Mouse (Mus musculus): ENCODE data around the gene Plcl1. TPM values are rescaled to one million over a fixed set of nuclear protein-coding genes. Genes with fewer than 3 reads are reported as not detected.

Gene Plcl1
- polyA plus RNA-seq, 1 experiment = 0.21 TPM

GRCm38 (mm10) chr1:55399891-55400290 is 5.8 kb upstream of the Plcl1 start:
- Histone ChIP-seq H3K36me3 (ENCODE audit: control insufficient read depth, insufficient read depth, low read length) (no peaks in the 10 kb centered on the region), H3K27me3 (ENCODE audit: control insufficient read depth, insufficient read depth, low read length) (no peaks in the 10 kb centered on the region), H3K27ac (ENCODE audit: control insufficient read depth, insufficient read depth, low read depth, low read length) (no peak overlapping the region), H3K4me3 (ENCODE audit: control insufficient read depth, low read depth, low read length) (no peak overlapping the region), H3K4me1 (ENCODE audit: control insufficient read depth, insufficient read depth, low read length) (peaks cover under 1% of the 10 kb centered on the region; the same call in 1 of the 2 replicates)
- no peak for TF ChIP-seq POLR2A (IDR thresholded peaks at IDR 0.05; ENCODE audit: control insufficient read depth, low read depth, low read length)
- no peak for TF ChIP-seq CTCF (IDR thresholded peaks at IDR 0.05; ENCODE audit: control insufficient read depth, insufficient read depth, insufficient replicate concordance, low read depth, low read length)

GRCm38 (mm10) chr1:55404439-55404838 is 1.3 kb upstream of the Plcl1 start:
- no peak overlapping the region for H3K4me3 ChIP-seq (ENCODE audit: control insufficient read depth, low read depth, low read length)
- no peaks in the 10 kb centered on the region for H3K36me3 ChIP-seq (ENCODE audit: control insufficient read depth, insufficient read depth, low read length)
- no peak overlapping the region for H3K27ac ChIP-seq (ENCODE audit: control insufficient read depth, insufficient read depth, low read depth, low read length)
- TF ChIP-seq CTCF (IDR thresholded peaks at IDR 0.05; ENCODE audit: control insufficient read depth, insufficient read depth, insufficient replicate concordance, low read depth, low read length) = no peak
- no peak for TF ChIP-seq POLR2A (IDR thresholded peaks at IDR 0.05; ENCODE audit: control insufficient read depth, low read depth, low read length)
- H3K27me3 ChIP-seq (ENCODE audit: control insufficient read depth, insufficient read depth, low read length) = no peaks in the 10 kb centered on the region
- H3K4me1 ChIP-seq (ENCODE audit: control insufficient read depth, insufficient read depth, low read length) = peaks cover 13% of the 10 kb centered on the region

GRCm38 (mm10) chr1:55406023-55406413 is 297 bp downstream of the Plcl1 start:
- Histone ChIP-seq H3K4me1 (ENCODE audit: control insufficient read depth, insufficient read depth, low read length) (peaks cover 13% of the 10 kb centered on the region), H3K36me3 (ENCODE audit: control insufficient read depth, insufficient read depth, low read length) (no peaks in the 10 kb centered on the region), H3K4me3 (ENCODE audit: control insufficient read depth, low read depth, low read length) (peak overlapping the region; percentile 88), H3K27ac (ENCODE audit: control insufficient read depth, insufficient read depth, low read depth, low read length) (no peak overlapping the region), H3K27me3 (ENCODE audit: control insufficient read depth, insufficient read depth, low read length) (no peaks in the 10 kb centered on the region)
- TF ChIP-seq CTCF (IDR thresholded peaks at IDR 0.05; ENCODE audit: control insufficient read depth, insufficient read depth, insufficient replicate concordance, low read depth, low read length) (no peak), POLR2A (IDR thresholded peaks at IDR 0.05; ENCODE audit: control insufficient read depth, low read depth, low read length) (no peak)

- peaks cover 13% of the 10 kb centered on the region for H3K4me1 ChIP-seq (ENCODE audit: control insufficient read depth, insufficient read depth, low read length)
- H3K27ac ChIP-seq (ENCODE audit: control insufficient read depth, insufficient read depth, low read depth, low read length) = no peak overlapping the region
- TF ChIP-seq POLR2A (IDR thresholded peaks at IDR 0.05; ENCODE audit: control insufficient read depth, low read depth, low read length) (no peak), CTCF (IDR thresholded peaks at IDR 0.05; ENCODE audit: control insufficient read depth, insufficient read depth, insufficient replicate concordance, low read depth, low read length) (no peak)
- no peaks in the 10 kb centered on the region for H3K27me3 ChIP-seq (ENCODE audit: control insufficient read depth, insufficient read depth, low read length)
- H3K4me3 ChIP-seq (ENCODE audit: control insufficient read depth, low read depth, low read length) = peak overlapping the region; percentile 88
- no peaks in the 10 kb centered on the region for H3K36me3 ChIP-seq (ENCODE audit: control insufficient read depth, insufficient read depth, low read length)
Measured at GRCm38 (mm10) chr1:55406531-55407375, 1.0 kb downstream of the Plcl1 start.

GRCm38 (mm10) chr1:55410670-55411069 is 4.9 kb downstream of the Plcl1 start:
- H3K4me1 ChIP-seq (ENCODE audit: control insufficient read depth, insufficient read depth, low read length) = peaks cover 8% of the 10 kb centered on the region
- no peaks in the 10 kb centered on the region for H3K36me3 ChIP-seq (ENCODE audit: control insufficient read depth, insufficient read depth, low read length)
- H3K27me3 ChIP-seq (ENCODE audit: control insufficient read depth, insufficient read depth, low read length) = no peaks in the 10 kb centered on the region
- no peak overlapping the region for H3K4me3 ChIP-seq (ENCODE audit: control insufficient read depth, low read depth, low read length)
- TF ChIP-seq POLR2A (IDR thresholded peaks at IDR 0.05; ENCODE audit: control insufficient read depth, low read depth, low read length) (no peak), CTCF (IDR thresholded peaks at IDR 0.05; ENCODE audit: control insufficient read depth, insufficient read depth, insufficient replicate concordance, low read depth, low read length) (no peak)
- no peak overlapping the region for H3K27ac ChIP-seq (ENCODE audit: control insufficient read depth, insufficient read depth, low read depth, low read length)

- Histone ChIP-seq H3K27me3 (ENCODE audit: control insufficient read depth, insufficient read depth, low read length) (no peaks in the 10 kb centered on the region), H3K27ac (ENCODE audit: control insufficient read depth, insufficient read depth, low read depth, low read length) (no peak overlapping the region), H3K36me3 (ENCODE audit: control insufficient read depth, insufficient read depth, low read length) (no peaks in the 10 kb centered on the region), H3K4me3 (ENCODE audit: control insufficient read depth, low read depth, low read length) (no peak overlapping the region), H3K4me1 (ENCODE audit: control insufficient read depth, insufficient read depth, low read length) (peaks cover 8% of the 10 kb centered on the region)
- TF ChIP-seq POLR2A (IDR thresholded peaks at IDR 0.05; ENCODE audit: control insufficient read depth, low read depth, low read length) (no peak), CTCF (IDR thresholded peaks at IDR 0.05; ENCODE audit: control insufficient read depth, insufficient read depth, insufficient replicate concordance, low read depth, low read length) (no peak)
Measured at GRCm38 (mm10) chr1:55411079-55411478, 5.4 kb downstream of the Plcl1 start.

- no peaks in the 10 kb centered on the region for H3K4me1 ChIP-seq (ENCODE audit: control insufficient read depth, insufficient read depth, low read length)
- H3K4me3 ChIP-seq (ENCODE audit: control insufficient read depth, low read depth, low read length) = no peak overlapping the region
- no peaks in the 10 kb centered on the region for H3K27me3 ChIP-seq (ENCODE audit: control insufficient read depth, insufficient read depth, low read length)
- H3K27ac ChIP-seq (ENCODE audit: control insufficient read depth, insufficient read depth, low read depth, low read length) = no peak overlapping the region
- TF ChIP-seq CTCF (IDR thresholded peaks at IDR 0.05; ENCODE audit: control insufficient read depth, insufficient read depth, insufficient replicate concordance, low read depth, low read length) (no peak), POLR2A (IDR thresholded peaks at IDR 0.05; ENCODE audit: control insufficient read depth, low read depth, low read length) (no peak)
- no peaks in the 10 kb centered on the region for H3K36me3 ChIP-seq (ENCODE audit: control insufficient read depth, insufficient read depth, low read length)
Measured at GRCm38 (mm10) chr1:55412569-55412968, 6.8 kb downstream of the Plcl1 start.

Measured in testis, adult 2 months (tissue).